ENCODE assay signal across 8 mouse cellular contexts in genomic region chr3:89214681-89215411, GRCm38 (mm10). TPM values are rescaled to one million over a fixed set of nuclear protein-coding genes. Genes with fewer than 3 reads are reported as not detected.
DNase-seq lines count a peak whose midpoint lies in the region; ATAC-seq and TF ChIP-seq lines count a peak whose summit lies in the region.

Gene Thbs3 (plus strand): TSS chr3:89215180.

- H3K9ac ChIP-seq in embryonic facial prominence, embryonic 13.5 days, result peak within 1 kb of the TSS; percentile 84
- peak within 1 kb of the TSS; percentile 64 for H3K9ac ChIP-seq in hindbrain, embryonic 11.5 days (ENCODE audit: low read depth, low read length)
- peak within 1 kb of the TSS; percentile 90 for H3K9ac ChIP-seq in limb, embryonic 14.5 days (ENCODE audit: low read depth, low read length, severe bottlenecking)

- peaks cover 26% of the 10 kb centered on the region for H3K36me3 ChIP-seq in embryonic facial prominence, embryonic 13.5 days
- no peaks in the 10 kb centered on the region; the same call in 1 of the 2 replicates for H3K36me3 ChIP-seq in hindbrain, embryonic 11.5 days (ENCODE audit: control insufficient read depth, insufficient read depth, low read length)
- peaks cover 17% of the 10 kb centered on the region for H3K36me3 ChIP-seq in limb, embryonic 14.5 days (ENCODE audit: control insufficient read depth, insufficient read depth, low read length)

- no peaks in the 10 kb centered on the region for H3K9me3 ChIP-seq in embryonic facial prominence, embryonic 13.5 days
- H3K9me3 ChIP-seq in hindbrain, embryonic 11.5 days (ENCODE audit: control insufficient read depth, low read length), result no peaks in the 10 kb centered on the region
- no peaks in the 10 kb centered on the region for H3K9me3 ChIP-seq in limb, embryonic 14.5 days (ENCODE audit: control insufficient read depth, low read length)

- no peak for TF ChIP-seq POLR2A in limb, embryonic 14.5 days (IDR thresholded peaks at IDR 0.05; ENCODE audit: borderline replicate concordance, extremely low read depth, insufficient read depth, insufficient read length)
- TF ChIP-seq POLR2A in olfactory bulb, adult 2 months (IDR thresholded peaks at IDR 0.05; ENCODE audit: insufficient read depth, low read depth, low read length), result no peak

- H3K27me3 ChIP-seq in embryonic facial prominence, embryonic 13.5 days, result no peaks in the 10 kb centered on the region
- H3K27me3 ChIP-seq in hindbrain, embryonic 11.5 days (ENCODE audit: control insufficient read depth, insufficient read depth, low read length), result no peaks in the 10 kb centered on the region
- H3K27me3 ChIP-seq in limb, embryonic 14.5 days (ENCODE audit: control insufficient read depth, insufficient read depth, low read length), result no peaks in the 10 kb centered on the region

- WGBS in embryonic facial prominence, embryonic 13.5 days, result under 1% methylated on average over 18 of the region's 19 CpGs
- 1% methylated on average over 18 of the region's 19 CpGs for WGBS in hindbrain, embryonic 11.5 days
- 3% methylated on average over 17 of the region's 19 CpGs for WGBS in limb, embryonic 14.5 days
- 1% methylated on average over 19 of the region's 19 CpGs for WGBS in olfactory bulb, adult 2 months

- H3K4me2 ChIP-seq in embryonic facial prominence, embryonic 13.5 days, result peak within 1 kb of the TSS; percentile 77
- H3K4me2 ChIP-seq in hindbrain, embryonic 11.5 days (replicated peaks; ENCODE audit: low read depth, low read length), result peak within 1 kb of the TSS; percentile 66
- H3K4me2 ChIP-seq in limb, embryonic 14.5 days (replicated peaks; ENCODE audit: low read depth, low read length, severe bottlenecking), result peak within 1 kb of the TSS; percentile 86

- DNase-seq in adrenal gland, postnatal 10 days, result no peak
- DNase-seq in adrenal gland, postnatal 14 days, result no peak
- peak; percentile 67 for DNase-seq in 3T3-L1 (ENCODE audit: low read depth, low spot score)
- DNase-seq in hindbrain, embryonic 11.5 days (ENCODE audit: low spot score), result peak; percentile 71
- DNase-seq in limb, embryonic 14.5 days (ENCODE audit: low spot score), result peak; percentile 66

- H3K4me3 ChIP-seq in embryonic facial prominence, embryonic 13.5 days, result peak within 1 kb of the TSS; percentile 78
- H3K4me3 ChIP-seq in hindbrain, embryonic 11.5 days (ENCODE audit: low read depth, low read length), result peak within 1 kb of the TSS; percentile 63
- H3K4me3 ChIP-seq in limb, embryonic 14.5 days (replicated peaks; ENCODE audit: low read length), result peak within 1 kb of the TSS; percentile 85
- H3K4me3 ChIP-seq in olfactory bulb, adult 2 months (ENCODE audit: insufficient read depth, low read depth, low read length), result peak within 1 kb of the TSS; percentile 76

- no peak; the same call in 1 of the 2 replicates for ATAC-seq in embryonic facial prominence, embryonic 13.5 days (ENCODE audit: insufficient number of reproducible peaks, insufficient read depth, low FRiP score, low TSS enrichment, low read depth)
- no peak for ATAC-seq in hindbrain, embryonic 11.5 days (ENCODE audit: low FRiP score)
- ATAC-seq in limb, embryonic 14.5 days (ENCODE audit: low FRiP score, low read depth), result peak; percentile 5; the same call in 1 of the 2 replicates
- no peak for ATAC-seq in erythroid progenitor cell, adult 5-6 weeks (replicated peaks; ENCODE audit: low FRiP score, poor library complexity, severe bottlenecking)

- H3K27ac ChIP-seq in embryonic facial prominence, embryonic 13.5 days, result peak within 1 kb of the TSS; percentile 96
- H3K27ac ChIP-seq in hindbrain, embryonic 11.5 days (ENCODE audit: low read depth, low read length), result peak within 1 kb of the TSS; percentile 98
- H3K27ac ChIP-seq in limb, embryonic 14.5 days (replicated peaks; ENCODE audit: low read depth, low read length), result peak within 1 kb of the TSS; percentile 99
- peak within 1 kb of the TSS; percentile 48 for H3K27ac ChIP-seq in olfactory bulb, adult 2 months (ENCODE audit: insufficient read depth, low read depth, low read length)

- no peak for TF ChIP-seq CTCF in olfactory bulb, adult 2 months (IDR thresholded peaks at IDR 0.05; ENCODE audit: insufficient read depth, low read depth, low read length)

- peaks cover 23% of the 10 kb centered on the region for H3K4me1 ChIP-seq in embryonic facial prominence, embryonic 13.5 days
- peaks cover 3% of the 10 kb centered on the region; the same call in 1 of the 2 replicates for H3K4me1 ChIP-seq in hindbrain, embryonic 11.5 days (replicated peaks; ENCODE audit: control insufficient read depth, insufficient read depth, low read length)
- peaks cover 20% of the 10 kb centered on the region for H3K4me1 ChIP-seq in limb, embryonic 14.5 days (ENCODE audit: control insufficient read depth, insufficient read depth, low read length)
- peaks cover 9% of the 10 kb centered on the region for H3K4me1 ChIP-seq in olfactory bulb, adult 2 months (ENCODE audit: control insufficient read depth, insufficient read depth, low read length)

RNA-seq across cellular contexts. Expression of gene Thbs3, which starts in this region (rescaled TPM):
- total RNA-seq in adrenal gland, postnatal 10 days (2021), result 10 to 100 TPM; 21.8 to 22.6 TPM
- 9.0 and 12.7 TPM in 2 replicates for total RNA-seq in adrenal gland, postnatal 14 days (2021)
- 42.0 and 48.1 TPM in 2 replicates for polyA plus RNA-seq in embryonic facial prominence, embryonic 13.5 days (2015; fragmentation: Nextera tagmentation; extraction: Ambion mirVana)
- 40.9 and 44.5 TPM in 2 replicates for polyA plus RNA-seq in hindbrain, embryonic 11.5 days (2014; fragmentation: Nextera tagmentation; extraction: Ambion mirVana)
- polyA plus RNA-seq in limb, embryonic 14.5 days (2012; rRNA removed), result 229 and 244 TPM in 2 replicates
- polyA plus RNA-seq in limb, embryonic 14.5 days (2014; fragmentation: Nextera tagmentation; extraction: Ambion mirVana), result 78.9 and 83.0 TPM in 2 replicates
- not detected in 2 replicates for polyA plus RNA-seq in olfactory bulb, adult 2 months (2012; ENCODE audit: insufficient read depth, insufficient read length, low replicate concordance, missing spikeins)
- total RNA-seq in erythroid progenitor cell, adult 5-6 weeks (2015; ENCODE audit: low replicate concordance), result not detected in 2 replicates
- not detected in 2 replicates for total RNA-seq in erythroid progenitor cell, adult 5-6 weeks (2017; ENCODE audit: low replicate concordance)

Comparison
In these comparisons a context has a peak if more than half of its experiments do, and no peak if none do; other contexts are left out.
1. RNA of gene Thbs3 (polyA plus RNA-seq): 78.9 to 244 TPM in limb, embryonic 14.5 days, 40.9 to 44.5 TPM in hindbrain, embryonic 11.5 days and 42.0 to 48.1 TPM in embryonic facial prominence, embryonic 13.5 days; not detected in olfactory bulb, adult 2 months; every median in the first group is over 10 times any median in the second.
2. DNase-seq: peak in 3T3-L1 (single experiment), hindbrain, embryonic 11.5 days (single experiment) and limb, embryonic 14.5 days (single experiment); none in adrenal gland, postnatal 10 days (single experiment) and adrenal gland, postnatal 14 days (single experiment).
3. H3K27ac ChIP-seq: peak in every context shown above with its lines; median percentile 99 in limb, embryonic 14.5 days; 98 in hindbrain, embryonic 11.5 days; 96 in embryonic facial prominence, embryonic 13.5 days; 48 in olfactory bulb, adult 2 months.
4. Peak in every context shown above with its lines, with median percentiles within 50 percentile points of each other: H3K4me2 ChIP-seq, H3K4me3 ChIP-seq and H3K9ac ChIP-seq.